Mouse (Mus musculus) right cerebral cortex, postnatal 4 days (tissue): ENCODE measurements around the gene Ghr.

Source experiments
- DNase-seq: peaks from one replicate; pipeline ENCODE4 v3.0.0-alpha.2; 2022

Gene Ghr

GRCm38 (mm10) chr15:3514027-3514426 lies 69.3 kb downstream of the Ghr start:
- no peak for DNase-seq

- DNase-seq, result no peak
Observed at GRCm38 (mm10) chr15:3512380-3512779, 70.9 kb downstream of the Ghr start.

- DNase-seq, result no peak
Observed at GRCm38 (mm10) chr15:3511639-3512171, 71.6 kb downstream of the Ghr start.

- DNase-seq, result no peak
Observed at GRCm38 (mm10) chr15:3509089-3509488, 74.2 kb downstream of the Ghr start.

GRCm38 (mm10) chr15:3507329-3507728 lies 76.0 kb downstream of the Ghr start:
- no peak for DNase-seq

- DNase-seq, result no peak
Observed at GRCm38 (mm10) chr15:3504700-3505099, 78.6 kb downstream of the Ghr start.

- DNase-seq, result no peak
Observed at GRCm38 (mm10) chr15:3501683-3502082, 81.6 kb downstream of the Ghr start.

GRCm38 (mm10) chr15:3499020-3499419 lies 84.3 kb downstream of the Ghr start:
- DNase-seq, result no peak

GRCm38 (mm10) chr15:3497946-3498580 lies 85.2 kb downstream of the Ghr start:
- DNase-seq, result no peak

GRCm38 (mm10) chr15:3490868-3491267 lies 92.4 kb downstream of the Ghr start:
- no peak for DNase-seq

- DNase-seq, result no peak
Observed at GRCm38 (mm10) chr15:3490011-3490410, 93.3 kb downstream of the Ghr start.

- DNase-seq, result no peak
Observed at GRCm38 (mm10) chr15:3489180-3489579, 94.1 kb downstream of the Ghr start.

GRCm38 (mm10) chr15:3488601-3489000 lies 94.7 kb downstream of the Ghr start:
- DNase-seq, result no peak

- DNase-seq, result no peak
Observed at GRCm38 (mm10) chr15:3486691-3487090, 96.6 kb downstream of the Ghr start.

- no peak for DNase-seq
Observed at GRCm38 (mm10) chr15:3485367-3485766, 97.9 kb downstream of the Ghr start.

GRCm38 (mm10) chr15:3483451-3483850 lies 99.8 kb downstream of the Ghr start:
- no peak for DNase-seq

- no peak for DNase-seq
Observed at GRCm38 (mm10) chr15:3469230-3469629, 114.1 kb downstream of the Ghr start.

- DNase-seq, result no peak
Observed at GRCm38 (mm10) chr15:3466608-3467007, 116.7 kb downstream of the Ghr start.

GRCm38 (mm10) chr15:3464754-3465153 lies 118.5 kb downstream of the Ghr start:
- no peak for DNase-seq

GRCm38 (mm10) chr15:3456543-3456942 lies 126.7 kb downstream of the Ghr start:
- DNase-seq, result no peak

- no peak for DNase-seq
Observed at GRCm38 (mm10) chr15:3455572-3455971, 127.7 kb downstream of the Ghr start.

GRCm38 (mm10) chr15:3452080-3452752 lies 131.1 kb downstream of the Ghr start:
- no peak for DNase-seq

- DNase-seq, result no peak
Observed at GRCm38 (mm10) chr15:3449564-3449963, 133.7 kb downstream of the Ghr start.

- DNase-seq, result no peak
Observed at GRCm38 (mm10) chr15:3445285-3445909, 137.9 kb downstream of the Ghr start.
